Mouse (Mus musculus) midbrain, postnatal 0 days (tissue): ENCODE measurements around the gene Slc27a3. TPM values are rescaled to one million over a fixed set of nuclear protein-coding genes. Genes with fewer than 3 reads are reported as not detected.

Experiments
- ATAC-seq: fragments of 200-750 bp; cut with Nextera tagmentation; 2 replicates; pipeline ENCODE4 v1.8.0; 2017; ENCODE audit warnings: moderate number of reproducible peaks, mild to moderate bottlenecking, moderate TSS enrichment, moderate library complexity; ENCODE audit not compliant: low FRiP score
- DNase-seq: peaks from one replicate; pipeline ENCODE4 v3.0.0-alpha.2; 2015; ENCODE audit warnings: low spot score
- H3K27ac ChIP-seq: fragments of 300-500 bp; sonication (generic); 2 replicates; pipeline ENCODE4 v1.5.1; 2014; ENCODE audit warnings: low read depth, mild to moderate bottlenecking, low read length, mixed read lengths
- H3K27me3 ChIP-seq: fragments of 300-500 bp; sonication (generic); 2 replicates; pipeline ENCODE4 v1.6.1; 2014; ENCODE audit warnings: low read length, control low read depth, mixed read lengths; ENCODE audit not compliant: insufficient read depth
- H3K36me3 ChIP-seq: fragments of 300-500 bp; sonication (generic); 2 replicates; pipeline ENCODE4 v1.6.1; 2014; ENCODE audit warnings: low read length, control low read depth, mixed read lengths; ENCODE audit not compliant: insufficient read depth
- H3K4me1 ChIP-seq: fragments of 300-500 bp; sonication (generic); 2 replicates; pipeline ENCODE4 v1.6.1; 2014; ENCODE audit warnings: mild to moderate bottlenecking, control low read depth, antibody characterized with exemption, low read length, mixed read lengths; ENCODE audit not compliant: insufficient read depth
- H3K4me2 ChIP-seq: fragments of 300-500 bp; sonication (generic); 2 replicates; pipeline ENCODE4 v1.6.1; 2014; ENCODE audit warnings: low read depth, mild to moderate bottlenecking, low read length, mixed read lengths; ENCODE audit not compliant: poor library complexity, severe bottlenecking
- H3K4me3 ChIP-seq: fragments of 300-500 bp; sonication (generic); 2 replicates; pipeline ENCODE4 v1.5.1; 2014; ENCODE audit warnings: low read depth, mild to moderate bottlenecking, low read length, moderate library complexity
- H3K9ac ChIP-seq: fragments of 300-500 bp; sonication (generic); replicated peaks from 2 replicates; pipeline ENCODE4 v1.6.1; 2014; ENCODE audit warnings: mild to moderate bottlenecking, low read length, moderate library complexity, mixed read lengths; ENCODE audit not compliant: poor library complexity, severe bottlenecking
- H3K9me3 ChIP-seq: fragments of 300-500 bp; sonication (generic); 2 replicates; pipeline ENCODE4 v1.6.1; 2016; ENCODE audit warnings: low read length, control low read depth
- CTCF ChIP-seq: IDR thresholded peaks from 2 replicates; pipeline ENCODE4 v1.5.1; 2016; ENCODE audit warnings: antibody characterized with exemption, mild to moderate bottlenecking
- WGBS: fragments of 180-500 bp; shearing (Covaris S2); extraction: QIAGEN DNeasy Blood & Tissue Kit; methylation state at CpG from one replicate; pipeline ENCODE4 v1.1.7; 2014; 5-methylcytosine and 5-hydroxymethylcytosine counted together
- polyA plus RNA-seq: library from polyadenylated mRNA; unstranded; fragments of >200 nt; fragmentation: Nextera tagmentation; extraction: Ambion mirVana; gene quantifications from 2 replicates; pipeline ENCODE4 v1.2.1, GENCODE M21; 2015
- total RNA-seq: library from RNA; depleted of rRNA; stranded (reverse); fragments of >200 nt; gene quantifications from 2 replicates; pipeline ENCODE4 v1.2.3, GENCODE M21; 2014

Slc27a3 gene
- total and polyA plus RNA-seq, 2 experiments from 2014 or later, result 30.8 to 64.8 TPM

- no peak for TF ChIP-seq CTCF
- Histone ChIP-seq H3K4me1 (no peaks in the 10 kb centered on the region), H3K9ac (no peak overlapping the region), H3K36me3 (peaks cover 50% of the 10 kb centered on the region), H3K27ac (no peak overlapping the region), H3K27me3 (no peaks in the 10 kb centered on the region), H3K4me3 (no peak overlapping the region), H3K4me2 (no peak overlapping the region), H3K9me3 (no peaks in the 10 kb centered on the region)
- DNase-seq (no peak), ATAC-seq (no peak)
- 92% methylated on average over 6 of the region's 6 CpGs for WGBS
Observed at GRCm38 (mm10) chr3:90420696-90421095, 31.0 kb upstream of the Slc27a3 start.

GRCm38 (mm10) chr3:90413011-90413396, 23.3 kb upstream of the Slc27a3 start:
- no peak for DNase-seq
- TF ChIP-seq CTCF, result no peak
- Histone ChIP-seq H3K9ac (no peak overlapping the region), H3K4me2 (no peak overlapping the region), H3K9me3 (no peaks in the 10 kb centered on the region), H3K36me3 (peaks cover 64% of the 10 kb centered on the region), H3K27ac (no peak overlapping the region), H3K4me1 (no peaks in the 10 kb centered on the region), H3K27me3 (no peaks in the 10 kb centered on the region), H3K4me3 (no peak overlapping the region)
- ATAC-seq, result no peak
- WGBS, result 74% methylated on average over 3 of the region's 3 CpGs

- ATAC-seq (no peak), DNase-seq (peak; percentile 61)
- Histone ChIP-seq H3K9ac (no peak overlapping the region), H3K4me1 (no peaks in the 10 kb centered on the region), H3K4me2 (no peak overlapping the region), H3K36me3 (peaks cover 68% of the 10 kb centered on the region), H3K9me3 (no peaks in the 10 kb centered on the region), H3K27ac (no peak overlapping the region), H3K4me3 (no peak overlapping the region), H3K27me3 (no peaks in the 10 kb centered on the region)
- WGBS, result 53% methylated on average over 5 of the region's 5 CpGs
- peak; percentile 91 for TF ChIP-seq CTCF
Observed at GRCm38 (mm10) chr3:90412312-90413010, 22.7 kb upstream of the Slc27a3 start.

GRCm38 (mm10) chr3:90408721-90409120, 19.0 kb upstream of the Slc27a3 start:
- TF ChIP-seq CTCF, result no peak

GRCm38 (mm10) chr3:90406414-90406813, 16.7 kb upstream of the Slc27a3 start:
- no peak for ATAC-seq
- no peak for DNase-seq
- Histone ChIP-seq H3K27me3 (no peaks in the 10 kb centered on the region), H3K27ac (no peak overlapping the region), H3K4me2 (no peak overlapping the region), H3K4me1 (no peaks in the 10 kb centered on the region), H3K4me3 (no peak overlapping the region), H3K9ac (no peak overlapping the region), H3K36me3 (peaks cover 88% of the 10 kb centered on the region), H3K9me3 (no peaks in the 10 kb centered on the region)
- no peak for TF ChIP-seq CTCF
- 98% methylated on average over 5 of the region's 5 CpGs for WGBS

More at GRCm38 (mm10) chr3:90408721-90409120, 19.0 kb upstream of the Slc27a3 start:
- ATAC-seq (no peak), DNase-seq (no peak)
- H3K36me3 ChIP-seq, result peaks cover 73% of the 10 kb centered on the region
- H3K4me1 ChIP-seq, result no peaks in the 10 kb centered on the region
- H3K9ac ChIP-seq, result no peak overlapping the region
- H3K27me3 ChIP-seq, result no peaks in the 10 kb centered on the region
- H3K4me2 ChIP-seq, result no peak overlapping the region
- no peak overlapping the region for H3K4me3 ChIP-seq
- WGBS, result 93% methylated on average over 3 of the region's 3 CpGs
- H3K9me3 ChIP-seq, result no peaks in the 10 kb centered on the region
- H3K27ac ChIP-seq, result no peak overlapping the region

GRCm38 (mm10) chr3:90404609-90405008, 14.9 kb upstream of the Slc27a3 start:
- peaks cover 96% of the 10 kb centered on the region for H3K36me3 ChIP-seq
- no peak overlapping the region for H3K27ac ChIP-seq
- ATAC-seq (no peak), DNase-seq (no peak)
- no peaks in the 10 kb centered on the region for H3K4me1 ChIP-seq
- H3K27me3 ChIP-seq, result no peaks in the 10 kb centered on the region
- H3K9ac ChIP-seq, result no peak overlapping the region
- 93% methylated on average over 4 of the region's 4 CpGs for WGBS
- no peak overlapping the region for H3K4me3 ChIP-seq
- no peak for TF ChIP-seq CTCF
- no peak overlapping the region for H3K4me2 ChIP-seq
- no peaks in the 10 kb centered on the region for H3K9me3 ChIP-seq
